Mouse (Mus musculus) brain, embryonic 14.5 days (tissue): ENCODE data around the gene Zfp981.
"Not testable (repeated sequence)": the region's sequence is repeated elsewhere in the genome, so short reads cannot be mapped to it uniquely, and the experiment has no call there.

Experiments
- CTCF ChIP-seq: fragments of 200-500 bp; IDR thresholded peaks from 2 replicates; pipeline ENCODE4 v1.5.1; 2012; ENCODE audit warnings: inconsistent platforms, mild to moderate bottlenecking, moderate library complexity, borderline replicate concordance; ENCODE audit not compliant: insufficient read depth, insufficient read length; ENCODE audit errors: extremely low read depth
- POLR2A ChIP-seq: fragments of 200-500 bp; IDR thresholded peaks from 2 replicates; pipeline ENCODE4 v1.6.1; 2012; ENCODE audit warnings: mild to moderate bottlenecking, inconsistent platforms, borderline replicate concordance; ENCODE audit not compliant: poor library complexity, insufficient read depth, insufficient read length, severe bottlenecking; ENCODE audit errors: extremely low read depth

DNA sequence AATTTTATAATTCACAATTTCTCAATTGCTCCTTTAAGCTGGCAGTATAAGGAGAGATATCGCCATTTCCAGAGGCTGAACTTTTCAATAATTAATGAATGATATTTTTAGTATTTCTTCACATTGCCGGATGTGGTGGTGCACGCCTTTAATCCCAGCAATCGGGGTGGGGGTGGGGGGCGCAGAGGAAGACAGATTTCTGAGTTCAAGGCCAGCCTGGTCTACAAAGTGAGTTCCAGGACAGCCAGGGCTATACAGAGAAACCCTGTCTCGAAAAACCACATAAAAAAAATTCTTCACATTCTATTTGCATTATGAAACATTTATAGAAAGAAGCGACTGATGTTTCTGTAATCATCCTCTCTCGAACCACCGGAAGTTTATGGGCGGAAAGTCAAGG lies 19.3 kb upstream of the Zfp981 start:
- not testable (repeated sequence) for TF ChIP-seq CTCF, POLR2A
